Mouse (Mus musculus) adrenal gland, postnatal 4 days (tissue): ENCODE results near the gene Olfr6. TPM values are rescaled to one million over a fixed set of nuclear protein-coding genes. Genes with fewer than 3 reads are reported as not detected.
"Not testable (repeated sequence)": the region's sequence is repeated elsewhere in the genome, so short reads cannot be mapped to it uniquely, and the experiment has no call there.

ENCODE experiments used
- DNase-seq, 2 experiments: peaks; one replicate each; pipeline ENCODE4 v3.0.0; 2021 to 2022; ENCODE audit warnings: low spot score in 2 of 2, mixed read lengths in 2 of 2
- long read RNA-seq, 2 experiments: library from polyadenylated mRNA; stranded (forward); transcript quantifications; one replicate each; pipeline ENCODE4 v2.0.0; 2021
- total RNA-seq, 2 experiments: library from RNA; stranded (reverse); gene quantifications; 2 replicates each; pipeline ENCODE4 v1.2.3; 2021

Olfr6 gene
- total RNA-seq, result not detected
- long read RNA-seq, experiment 1, result 0 reads
- long read RNA-seq, experiment 2, result 0 reads

GRCm38 (mm10) chr7:106963837-106964236, at the start of gene Olfr6:
TSS of gene Olfr6 (minus strand) at chr7:106963937.
- no peak for DNase-seq

- no peak for DNase-seq
Observed at GRCm38 (mm10) chr7:107005972-107006371, 42.2 kb upstream of the Olfr6 start, which contains the start of gene Olfr2. TSS of gene Olfr2 (minus strand) at chr7:107006072.

GRCm38 (mm10) chr7:107004169-107004568, 40.4 kb upstream of the Olfr6 start:
- no peak for DNase-seq

GRCm38 (mm10) chr7:107000798-107001197, 37.1 kb upstream of the Olfr6 start:
- no peak for DNase-seq

GRCm38 (mm10) chr7:106985236-106985635, 21.5 kb upstream of the Olfr6 start:
- no peak for DNase-seq

GRCm38 (mm10) chr7:106975353-106975752, 11.6 kb upstream of the Olfr6 start, which contains the start of gene Olfr711:
TSS of gene Olfr711 (minus strand) at chr7:106975453.
- no peak for DNase-seq

- DNase-seq, result not testable (repeated sequence)
Observed at GRCm38 (mm10) chr7:106967503-106967902, 3.8 kb upstream of the Olfr6 start.

- DNase-seq, result no peak
Observed at GRCm38 (mm10) chr7:106948212-106948611, 15.5 kb downstream of the Olfr6 start, which contains the start of gene Olfr710. TSS of gene Olfr710 (minus strand) at chr7:106948312.

GRCm38 (mm10) chr7:106932119-106932518, 31.6 kb downstream of the Olfr6 start, which contains the start of gene Olfr709-ps1:
TSS of gene Olfr709-ps1 (minus strand) at chr7:106932219.
- DNase-seq, result no peak

GRCm38 (mm10) chr7:106920961-106921360, 42.8 kb downstream of the Olfr6 start:
- not testable (repeated sequence) for DNase-seq

- no peak for DNase-seq
Observed at GRCm38 (mm10) chr7:106907676-106908075, 56.1 kb downstream of the Olfr6 start, which contains the start of gene Olfr1532-ps1. TSS of gene Olfr1532-ps1 (plus strand) at chr7:106908001.

Other genes starting within 250 kb of the Olfr6 start
- not detected for gene Olfr695, start 247.5 kb downstream of the Olfr6 start, total RNA-seq
- not detected for gene Olfr697, start 221.5 kb downstream of the Olfr6 start, total RNA-seq
- not detected for gene Olfr698, start 208.5 kb downstream of the Olfr6 start, total RNA-seq
- not detected for gene Olfr699, start 170.7 kb downstream of the Olfr6 start, total RNA-seq
- not detected for gene Olfr700, start 155.1 kb downstream of the Olfr6 start, total RNA-seq
- not detected for gene Olfr701, start 149.8 kb downstream of the Olfr6 start, total RNA-seq
- gene Olfr702, start 130.0 kb downstream of the Olfr6 start, total RNA-seq, result not detected
- not detected for gene Olfr703, start 120.6 kb downstream of the Olfr6 start, total RNA-seq
- gene Olfr704, start 100.8 kb downstream of the Olfr6 start, total RNA-seq, result not detected
- not detected for gene Olfr705, start 87.0 kb downstream of the Olfr6 start, total RNA-seq
- not detected for gene Olfr706, start 75.8 kb downstream of the Olfr6 start, total RNA-seq
- not detected for gene Olfr707, start 62.7 kb downstream of the Olfr6 start, total RNA-seq
- not detected for gene Olfr1532-ps1, start 55.9 kb downstream of the Olfr6 start, total RNA-seq
- under 1 TPM; 0.06 to 0.08 TPM for gene Olfr709-ps1, start 31.7 kb downstream of the Olfr6 start, total RNA-seq
- gene Olfr710, start 15.6 kb downstream of the Olfr6 start, total RNA-seq, result not detected
- not detected for gene Olfr711, start 11.5 kb upstream of the Olfr6 start, total RNA-seq
- not detected for gene Olfr2, start 42.1 kb upstream of the Olfr6 start, total RNA-seq
- not detected for gene Olfr713, start 67.2 kb upstream of the Olfr6 start, total RNA-seq
- gene Olfr714, start 107.0 kb upstream of the Olfr6 start, total RNA-seq, result not detected
- gene Olfr17, start 129.3 kb upstream of the Olfr6 start, total RNA-seq, result not detected
- gene Olfr715b, start 146.4 kb upstream of the Olfr6 start, total RNA-seq, result not detected
- gene Olfr715, start 167.1 kb upstream of the Olfr6 start, total RNA-seq, result not detected
- not detected for gene Olfr716, start 174.4 kb upstream of the Olfr6 start, total RNA-seq
- under 1 TPM in 1 of 2 experiments, not detected in 1; 0.17 TPM for gene Nlrp14, start 203.1 kb upstream of the Olfr6 start, total RNA-seq
- gene Rbmxl2, start 245.5 kb upstream of the Olfr6 start, total RNA-seq, result not detected